Mouse (Mus musculus) spleen, adult 2 months (tissue): ENCODE measurements around the gene Amfr. TPM values are rescaled to one million over a fixed set of nuclear protein-coding genes. Genes with fewer than 3 reads are reported as not detected.

Experiments
- DNase-seq, 2 experiments: peaks; one replicate each; pipeline versions ENCODE4 v3.0.0 to v3.0.0-alpha.2; 2012 to 2021; ENCODE audit warnings: low spot score in 2 of 2, low read depth in 1 of 2
- H3K27ac ChIP-seq: fragments of 200-500 bp; 2 replicates; pipeline ENCODE4 v1.5.1; 2012; ENCODE audit warnings: low read length, inconsistent platforms; ENCODE audit not compliant: insufficient read depth
- H3K27me3 ChIP-seq: fragments of 200-500 bp; 2 replicates; pipeline ENCODE4 v1.6.1; 2012; ENCODE audit warnings: mild to moderate bottlenecking, moderate library complexity, low read length, inconsistent platforms; ENCODE audit not compliant: control insufficient read depth, insufficient read depth
- H3K36me3 ChIP-seq: fragments of 200-500 bp; 2 replicates; pipeline ENCODE4 v1.6.1; 2012; ENCODE audit warnings: mild to moderate bottlenecking, low read length, inconsistent platforms; ENCODE audit not compliant: control insufficient read depth, insufficient read depth
- H3K4me1 ChIP-seq: fragments of 200-500 bp; 2 replicates; pipeline ENCODE4 v1.6.1; 2011; ENCODE audit warnings: inconsistent platforms; ENCODE audit not compliant: control insufficient read depth, insufficient read depth, insufficient read length
- H3K4me3 ChIP-seq: fragments of 200-500 bp; 2 replicates; pipeline ENCODE4 v1.5.1; 2011; ENCODE audit warnings: mild to moderate bottlenecking, inconsistent platforms; ENCODE audit not compliant: insufficient read depth, insufficient read length; ENCODE audit errors: extremely low read depth
- CTCF ChIP-seq: fragments of 200-500 bp; IDR thresholded peaks from 2 replicates; pipeline ENCODE4 v1.5.1; 2011; ENCODE audit warnings: mild to moderate bottlenecking, inconsistent platforms; ENCODE audit not compliant: insufficient read depth, insufficient read length, insufficient replicate concordance; ENCODE audit errors: extremely low read depth
- POLR2A ChIP-seq: fragments of 200-500 bp; IDR thresholded peaks from 2 replicates; pipeline ENCODE4 v1.6.1; 2011; ENCODE audit warnings: low read depth, low read length, inconsistent platforms
- WGBS: fragments of 180-500 bp; shearing (Covaris S2); methylation state at CpG from one replicate; pipeline ENCODE4 v1.1.7; 2018; 5-methylcytosine and 5-hydroxymethylcytosine counted together
- polyA plus RNA-seq: library from polyadenylated mRNA; depleted of rRNA; stranded (reverse); fragments of >200 nt; gene quantifications from 2 replicates; pipeline ENCODE4 v1.2.3, GENCODE M21; 2012

Amfr gene
- polyA plus RNA-seq, 1 experiment = 76.9 TPM

DNA sequence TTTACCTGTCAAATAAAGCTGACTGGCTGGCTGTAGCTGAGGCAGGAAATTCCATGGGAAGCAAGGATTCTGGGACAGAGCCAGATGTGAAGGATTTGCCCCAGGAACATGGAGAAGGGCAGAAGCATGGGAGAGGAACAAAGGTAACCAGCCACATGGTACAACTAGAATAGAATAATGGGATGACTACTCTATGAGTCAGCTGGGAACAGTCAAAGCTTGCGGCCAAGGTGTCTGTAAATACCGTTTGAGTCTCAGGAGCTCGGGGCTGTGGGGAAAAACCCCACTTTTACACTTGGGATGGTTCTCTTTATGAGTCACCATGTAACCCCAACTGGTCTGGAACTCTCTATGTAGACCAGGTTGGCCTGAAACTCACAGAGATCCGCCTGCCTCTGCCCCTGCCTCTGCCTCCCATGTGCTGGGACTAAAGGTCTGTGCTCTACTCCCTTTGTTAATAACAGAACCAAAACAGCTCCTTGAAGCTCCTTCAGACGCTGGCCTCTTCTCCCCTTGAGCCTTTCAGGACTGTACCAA, 30.9 kb downstream of the Amfr start:
- 85% methylated on average over 5 of the region's 5 CpGs for WGBS
- Histone ChIP-seq H3K4me3 (no peak overlapping the region), H3K27me3 (no peaks in the 10 kb centered on the region), H3K36me3 (peaks cover 53% of the 10 kb centered on the region), H3K4me1 (no peaks in the 10 kb centered on the region), H3K27ac (no peak overlapping the region)
- TF ChIP-seq POLR2A (no peak), CTCF (no peak)
- DNase-seq = no peak

DNA sequence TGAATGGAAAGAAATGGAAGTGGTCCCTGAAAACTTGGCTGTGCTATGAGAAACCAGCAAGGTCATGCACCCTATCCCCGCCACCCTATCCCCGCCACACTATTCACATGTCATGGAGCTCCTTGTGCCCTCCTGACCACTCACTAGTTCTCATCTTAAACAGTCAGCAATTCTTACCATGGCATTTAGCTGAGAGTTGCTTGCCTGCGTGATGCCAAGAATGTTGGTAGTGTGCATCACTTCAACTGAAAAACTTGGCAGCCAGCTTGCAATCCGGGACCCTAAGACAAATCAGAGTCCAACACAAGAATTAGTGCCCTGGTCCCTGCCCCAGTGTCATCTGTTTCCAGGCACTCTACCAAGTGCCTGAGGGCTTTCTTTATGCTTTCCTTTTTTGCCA, 32.5 kb downstream of the Amfr start:
- no peak for TF ChIP-seq CTCF
- no peak for TF ChIP-seq POLR2A
- WGBS = 95% methylated on average over 4 of the region's 4 CpGs
- no peak for DNase-seq

DNA sequence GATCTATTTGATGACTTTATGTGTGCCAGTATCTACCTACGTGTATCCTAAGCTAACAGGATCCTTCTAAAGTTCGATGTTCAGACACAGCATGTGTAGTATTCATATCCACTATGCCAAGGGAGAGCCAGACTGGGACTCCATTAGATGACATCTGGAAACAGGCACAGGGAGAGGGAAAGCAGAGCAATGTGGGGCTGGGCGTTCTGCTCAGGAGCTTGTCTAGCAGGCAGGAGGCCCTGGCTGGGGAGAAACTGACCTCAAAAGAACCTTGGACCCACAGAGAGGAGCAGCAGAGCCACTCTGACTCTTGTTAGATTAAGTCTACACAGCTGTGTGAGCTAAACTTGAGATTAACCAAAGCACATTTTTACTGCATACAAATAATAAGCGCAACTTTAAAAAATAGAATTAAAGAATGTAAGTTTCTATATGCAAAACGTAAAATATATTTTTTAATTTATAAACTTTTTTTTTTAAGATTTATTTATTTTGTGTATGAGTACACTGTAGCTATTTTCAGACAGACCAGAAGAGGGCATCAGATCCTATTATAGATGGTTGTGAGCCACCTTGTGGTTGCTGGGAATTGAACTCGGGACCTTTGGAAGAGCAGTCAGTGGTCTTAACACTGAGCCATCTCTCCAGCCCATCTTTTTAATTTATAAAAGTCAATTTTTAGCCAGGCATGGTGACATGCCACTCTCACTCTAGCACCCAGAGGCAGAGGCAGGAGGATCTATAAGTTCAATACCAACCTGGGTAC, 36.0 kb downstream of the Amfr start:
- Histone ChIP-seq H3K4me3 (no peak overlapping the region), H3K4me1 (no peaks in the 10 kb centered on the region), H3K36me3 (peaks cover 60% of the 10 kb centered on the region), H3K27ac (no peak overlapping the region), H3K27me3 (no peaks in the 10 kb centered on the region)
- 97% methylated on average over 6 of the region's 6 CpGs for WGBS
- no peak for TF ChIP-seq POLR2A
- TF ChIP-seq CTCF = no peak
- no peak for DNase-seq

More for the DNA sequence above, 32.5 kb downstream of the Amfr start:
- Histone ChIP-seq H3K27ac (no peak overlapping the region), H3K4me1 (no peaks in the 10 kb centered on the region), H3K36me3 (peaks cover 55% of the 10 kb centered on the region), H3K4me3 (no peak overlapping the region), H3K27me3 (no peaks in the 10 kb centered on the region)

DNA sequence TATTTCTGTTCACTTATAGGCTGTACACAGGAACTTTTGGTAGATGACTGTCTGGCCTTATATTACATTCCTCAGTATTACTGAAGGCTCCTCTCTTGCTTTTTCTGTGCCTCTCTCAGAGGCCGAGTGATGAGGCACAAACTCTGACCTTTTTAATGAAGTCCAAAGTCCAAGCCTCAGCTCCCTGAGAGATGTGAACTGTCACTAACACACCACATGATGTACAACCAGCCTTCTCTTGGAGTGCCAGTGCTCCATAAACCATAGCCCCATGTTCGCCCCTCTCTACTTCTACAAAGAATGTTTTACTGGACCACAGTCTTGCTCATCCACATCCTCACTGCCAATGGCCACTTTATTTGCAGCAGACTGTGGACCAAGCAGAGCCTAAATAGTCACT, 37.3 kb downstream of the Amfr start:
- H3K27ac ChIP-seq = no peak overlapping the region
- DNase-seq = no peak
- no peaks in the 10 kb centered on the region for H3K4me1 ChIP-seq
- 93% methylated on average over 2 of the region's 2 CpGs for WGBS
- H3K36me3 ChIP-seq = peaks cover 53% of the 10 kb centered on the region
- no peak for TF ChIP-seq POLR2A
- TF ChIP-seq CTCF = no peak
- no peaks in the 10 kb centered on the region for H3K27me3 ChIP-seq
- H3K4me3 ChIP-seq = no peak overlapping the region

DNA sequence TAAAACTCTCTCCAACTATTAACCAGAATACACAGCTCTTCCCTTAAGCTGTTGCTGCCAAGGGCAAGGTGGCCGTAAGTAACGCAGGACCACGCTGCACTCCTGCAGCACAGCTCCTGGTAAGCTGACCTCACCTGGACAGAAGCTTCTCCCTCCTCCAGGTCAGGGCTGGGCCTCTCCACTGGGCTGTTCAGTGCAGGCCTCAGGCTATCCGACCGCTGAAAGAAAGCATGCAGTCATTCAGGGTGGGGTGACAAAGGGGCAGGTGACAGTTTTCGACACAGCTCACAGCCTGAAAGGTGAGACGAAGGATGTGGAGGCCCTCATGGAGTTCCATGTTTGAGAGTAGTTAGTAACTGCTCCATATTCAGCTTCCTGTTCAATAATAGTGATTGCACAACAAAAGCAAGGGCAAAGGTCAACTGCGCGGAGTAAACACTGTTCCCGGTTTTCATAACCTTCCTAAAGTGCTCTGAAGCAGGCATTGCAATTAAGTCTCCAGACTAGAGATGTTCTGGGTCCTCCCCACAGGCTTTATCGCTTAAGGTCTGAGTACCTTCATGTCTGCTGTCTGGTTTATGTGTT, 37.9 kb downstream of the Amfr start:
- Histone ChIP-seq H3K4me1 (no peaks in the 10 kb centered on the region), H3K27me3 (no peaks in the 10 kb centered on the region), H3K27ac (no peak overlapping the region), H3K4me3 (no peak overlapping the region), H3K36me3 (peaks cover 52% of the 10 kb centered on the region)
- DNase-seq = no peak
- 93% methylated on average over 11 of the region's 11 CpGs for WGBS
- no peak for TF ChIP-seq CTCF
- TF ChIP-seq POLR2A = no peak

DNA sequence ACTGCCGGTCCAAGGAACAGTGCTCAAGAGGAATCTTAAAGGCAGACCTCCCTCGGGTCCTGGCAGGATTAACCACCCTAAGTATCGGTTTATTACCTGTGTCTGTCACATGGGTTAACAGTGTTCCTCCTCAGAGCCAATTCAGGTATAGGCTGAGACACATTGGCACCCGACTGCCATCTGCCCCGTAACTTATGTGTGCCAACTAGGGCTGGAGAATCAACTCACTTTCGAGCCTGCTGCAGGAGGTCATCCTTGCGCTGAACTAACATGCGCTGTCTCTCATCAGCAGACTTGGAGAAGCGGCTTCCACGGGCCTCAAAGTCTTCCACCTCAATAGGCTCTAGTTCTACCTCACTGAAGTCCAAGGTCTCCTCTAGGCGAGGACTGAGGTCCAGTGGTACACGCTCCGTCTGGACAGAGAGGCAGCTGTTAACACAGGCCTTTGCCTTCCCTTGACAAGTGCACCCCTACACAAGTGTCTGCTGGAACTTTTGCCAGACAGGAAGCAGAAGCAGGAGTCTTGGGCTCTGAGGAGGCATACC, 38.7 kb downstream of the Amfr start:
- peaks cover 49% of the 10 kb centered on the region for H3K36me3 ChIP-seq

More for the DNA sequence above, 38.7 kb downstream of the Amfr start:
- TF ChIP-seq CTCF (no peak), POLR2A (no peak)
- Histone ChIP-seq H3K4me3 (no peak overlapping the region), H3K27me3 (no peaks in the 10 kb centered on the region), H3K27ac (no peak overlapping the region), H3K4me1 (no peaks in the 10 kb centered on the region)
- WGBS = 96% methylated on average over 13 of the region's 13 CpGs
- DNase-seq = no peak
